Mouse (Mus musculus): Measurements from ENCODE around the gene Galnt17.

DNA sequence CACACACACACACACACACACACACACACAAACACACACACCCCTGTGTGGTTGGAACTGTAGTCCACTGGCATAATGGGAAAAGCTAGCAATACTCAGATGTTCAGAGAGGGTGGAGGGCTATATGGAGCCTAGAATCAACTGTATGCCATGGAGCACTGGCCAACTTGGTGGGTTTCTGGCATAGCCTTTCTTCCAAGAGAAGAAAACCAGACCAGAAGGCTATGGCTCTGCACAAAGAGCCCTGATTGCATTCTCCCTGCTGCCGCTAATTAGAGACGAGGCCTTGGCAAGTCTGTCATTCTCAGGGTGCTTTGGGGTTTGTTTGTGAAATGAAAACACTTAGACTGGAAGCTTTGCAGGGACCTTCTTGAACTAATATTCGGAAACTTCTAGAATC is 301.8 kb downstream of the Galnt17 start:
- TF ChIP-seq CTCF (IDR thresholded peaks at IDR 0.05; ENCODE audit: low read depth, low read length) = no peak
- TF ChIP-seq EP300 (IDR thresholded peaks at IDR 0.05; ENCODE audit: insufficient read depth, low read depth, low read length) = no peak
